Mouse (Mus musculus): ENCODE measurements around the gene Supt20.

- TF ChIP-seq CTCF (IDR thresholded peaks at IDR 0.05; ENCODE audit: insufficient read depth, low read depth, low read length) (no peak), POLR2A (IDR thresholded peaks at IDR 0.05; ENCODE audit: insufficient read depth, low read depth, low read length) (no peak)
Observed at GRCm38 (mm10) chr3:54760321-54761115, 67.9 kb downstream of the Supt20 start.
